Mouse (Mus musculus) erythroblast, embryonic 14.5 days (primary cell): ENCODE data around the gene Creb1.

Experiments used
- GATA1 ChIP-seq: IDR thresholded peaks from 2 replicates; pipeline ENCODE4 v1.6.1; 2012; ENCODE audit warnings: low read length, inconsistent platforms, mixed read lengths
- TAL1 ChIP-seq: IDR thresholded peaks from 3 replicates; pipeline ENCODE4 v1.6.1; 2012; ENCODE audit warnings: low read length, inconsistent platforms, mixed read lengths

GRCm38 (mm10) chr1:64641069-64641468, 108.6 kb downstream of the Creb1 start:
- TF ChIP-seq TAL1 (no peak), GATA1 (no peak)
